Mouse (Mus musculus) hindbrain, postnatal 0 days (tissue): Measurements from ENCODE around the gene Pgls. TPM values are rescaled to one million over a fixed set of nuclear protein-coding genes. Genes with fewer than 3 reads are reported as not detected.

Source experiments
- ATAC-seq: fragments of 200-750 bp; cut with Nextera tagmentation; 2 replicates; pipeline ENCODE4 v1.8.0; 2017; ENCODE audit warnings: mild to moderate bottlenecking, moderate TSS enrichment, moderate library complexity
- DNase-seq: peaks from one replicate; pipeline ENCODE4 v3.0.0-alpha.2; 2015; ENCODE audit warnings: low spot score
- H3K27ac ChIP-seq: fragments of 300-500 bp; sonication (generic); 2 replicates; pipeline ENCODE4 v1.5.1; 2014; ENCODE audit warnings: mild to moderate bottlenecking
- H3K27me3 ChIP-seq: fragments of 300-500 bp; sonication (generic); 2 replicates; pipeline ENCODE4 v1.6.1; 2014; ENCODE audit warnings: low read length, mixed read lengths; ENCODE audit not compliant: insufficient read depth
- H3K36me3 ChIP-seq: fragments of 300-500 bp; sonication (generic); 2 replicates; pipeline ENCODE4 v1.6.1; 2014; ENCODE audit warnings: low read length, mixed read lengths; ENCODE audit not compliant: insufficient read depth
- H3K4me1 ChIP-seq: fragments of 300-500 bp; sonication (generic); 2 replicates; pipeline ENCODE4 v1.6.1; 2014; ENCODE audit warnings: antibody characterized with exemption, low read length, mixed read lengths; ENCODE audit not compliant: insufficient read depth
- H3K4me2 ChIP-seq: fragments of 300-500 bp; sonication (generic); 2 replicates; pipeline ENCODE4 v1.6.1; 2014; ENCODE audit warnings: low read depth, mild to moderate bottlenecking, low read length, moderate library complexity, mixed read lengths
- H3K4me3 ChIP-seq: fragments of 300-500 bp; sonication (generic); 2 replicates; pipeline ENCODE4 v1.5.1; 2014; ENCODE audit warnings: low read length
- H3K9ac ChIP-seq: fragments of 300-500 bp; sonication (generic); replicated peaks from 2 replicates; pipeline ENCODE4 v1.6.1; 2014; ENCODE audit warnings: mild to moderate bottlenecking, low read length, moderate library complexity, mixed read lengths
- H3K9me3 ChIP-seq: fragments of 300-500 bp; sonication (generic); 2 replicates; pipeline ENCODE4 v1.6.1; 2016; ENCODE audit warnings: low read length, mixed read lengths
- CTCF ChIP-seq: IDR thresholded peaks from 2 replicates; pipeline ENCODE4 v1.5.1; 2016; ENCODE audit warnings: antibody characterized with exemption, control low read depth, low read depth
- WGBS: fragments of 180-500 bp; shearing (Covaris S2); extraction: QIAGEN DNeasy Blood & Tissue Kit; methylation state at CpG from one replicate; pipeline ENCODE4 v1.1.7; 2014; 5-methylcytosine and 5-hydroxymethylcytosine counted together
- polyA plus RNA-seq: library from polyadenylated mRNA; unstranded; fragments of >200 nt; fragmentation: Nextera tagmentation; extraction: Ambion mirVana; gene quantifications from 2 replicates; pipeline ENCODE4 v1.2.1, GENCODE M21; 2015
- total RNA-seq: library from RNA; depleted of rRNA; stranded (reverse); fragments of >200 nt; gene quantifications from 2 replicates; pipeline ENCODE4 v1.2.3, GENCODE M21; 2014

Pgls gene
- total and polyA plus RNA-seq, 2 experiments from 2014 or later = 272 to 379 TPM

DNA sequence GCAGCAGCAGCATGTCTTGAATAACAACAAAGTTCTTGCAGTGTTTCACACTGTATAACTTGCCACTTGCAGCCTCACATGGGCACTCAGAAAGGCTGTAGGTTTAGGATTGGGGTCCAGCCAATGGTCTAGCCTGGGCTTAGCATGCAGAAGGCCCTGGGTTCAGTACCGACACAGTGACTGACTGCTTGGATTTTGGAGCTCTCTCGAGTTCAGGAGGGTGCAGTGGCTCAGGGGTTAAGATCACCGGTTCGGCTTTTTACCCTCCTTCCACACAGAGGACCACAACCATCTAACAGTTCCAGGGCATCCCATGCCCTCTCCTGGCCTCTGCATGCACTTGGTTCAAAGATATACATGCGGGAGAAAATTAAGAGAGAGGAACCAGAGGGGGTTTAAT is 959 bp upstream of the Pgls start:
- Histone ChIP-seq H3K36me3 (peaks cover 3% of the 10 kb centered on the region; the same call in 1 of the 2 replicates), H3K9ac (peak overlapping the region; percentile 84), H3K27ac (peak overlapping the region; percentile 98), H3K9me3 (no peaks in the 10 kb centered on the region), H3K4me2 (peak overlapping the region; percentile 84), H3K27me3 (no peaks in the 10 kb centered on the region), H3K4me3 (peak overlapping the region; percentile 71), H3K4me1 (peaks cover 8% of the 10 kb centered on the region)
- ATAC-seq (no peak), DNase-seq (no peak)
- WGBS = 29% methylated on average over 5 of the region's 5 CpGs
- TF ChIP-seq CTCF = no peak

DNA sequence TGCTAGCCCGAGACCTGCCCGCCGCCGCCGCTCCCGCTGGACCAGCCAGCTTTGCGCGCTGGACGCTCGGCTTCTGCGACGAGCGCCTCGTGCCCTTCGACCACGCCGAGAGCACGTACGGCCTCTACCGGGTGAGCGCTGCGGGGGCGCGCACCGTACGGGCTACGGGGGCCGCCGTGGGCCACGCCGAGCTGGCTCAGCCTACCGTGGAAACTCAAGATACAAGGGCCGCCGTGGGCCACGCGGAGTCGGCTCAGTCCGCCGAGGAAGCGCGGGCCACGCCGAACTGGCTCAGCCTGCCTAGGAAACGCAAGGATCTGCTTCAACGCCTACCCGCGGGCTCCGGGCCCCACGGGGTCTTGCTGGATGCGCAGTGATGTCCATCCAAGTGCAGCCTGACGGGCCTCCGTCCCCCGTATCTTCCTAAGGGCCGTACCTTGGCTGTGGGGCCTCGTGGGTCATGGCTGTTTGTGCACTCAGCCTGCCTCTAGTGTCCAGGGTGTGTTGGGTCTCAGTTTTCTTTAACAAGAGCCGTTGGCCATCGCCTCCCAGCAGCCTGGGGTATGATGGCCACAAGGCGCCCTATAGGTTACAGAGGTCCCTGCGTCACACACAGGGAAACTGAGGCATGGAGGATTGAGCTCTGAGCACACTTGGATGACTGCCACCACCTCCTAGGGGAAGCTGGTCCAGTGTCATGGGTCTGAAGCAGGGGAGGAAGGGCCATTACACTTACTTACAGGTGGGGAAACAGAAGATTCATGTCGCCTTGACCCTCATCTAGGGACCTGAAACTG is 596 bp downstream of the Pgls start:
- Histone ChIP-seq H3K4me1 (peaks cover 11% of the 10 kb centered on the region), H3K27me3 (no peaks in the 10 kb centered on the region), H3K36me3 (no peaks in the 10 kb centered on the region), H3K9ac (peak overlapping the region; percentile 84), H3K27ac (peak overlapping the region; percentile 98), H3K9me3 (no peaks in the 10 kb centered on the region), H3K4me3 (peak overlapping the region; percentile 71), H3K4me2 (peak overlapping the region; percentile 84)
- TF ChIP-seq CTCF = peak; percentile 37; the same call in 1 of the 2 replicates
- WGBS = 5% methylated on average over 60 of the region's 60 CpGs
- DNase-seq = peak; percentile 84
- ATAC-seq = peak; percentile 74

DNA sequence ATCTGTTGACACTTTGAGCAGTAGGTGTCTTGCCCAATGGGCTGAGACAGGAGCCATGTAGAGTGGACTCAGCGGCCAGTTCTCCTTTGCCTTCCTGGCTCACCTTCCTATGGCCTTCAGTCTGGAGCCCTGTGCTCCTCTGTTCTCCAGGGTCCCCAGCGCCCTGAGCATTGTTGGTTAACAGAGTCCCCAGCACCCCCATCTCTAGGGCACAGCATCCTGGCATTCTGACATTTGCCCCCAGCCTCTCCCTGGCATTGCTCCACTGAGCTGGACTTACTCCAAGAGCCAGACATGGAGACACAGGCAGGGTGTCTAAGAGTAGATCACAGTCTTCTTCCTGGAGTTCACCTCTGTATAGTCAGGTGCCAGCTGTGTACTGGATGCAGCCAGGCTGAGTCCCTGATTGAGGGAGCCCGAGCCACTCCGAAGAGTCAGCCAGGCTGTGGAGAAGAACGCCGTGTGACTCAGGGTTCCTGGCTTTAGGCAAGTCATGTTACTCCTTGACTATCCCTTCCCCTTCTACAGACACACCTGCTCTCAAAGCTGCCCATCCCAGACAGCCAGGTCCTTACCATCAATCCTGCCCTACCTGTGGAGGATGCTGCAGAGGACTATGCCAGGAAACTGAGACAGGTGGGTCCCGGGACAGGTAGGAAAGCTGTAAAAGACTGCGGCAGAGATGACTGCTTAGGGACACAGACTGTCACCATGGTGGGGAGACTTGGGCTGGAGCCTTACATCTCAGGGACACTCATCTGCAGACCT is 1.8 kb downstream of the Pgls start:
- peaks cover 11% of the 10 kb centered on the region for H3K4me1 ChIP-seq
- no peaks in the 10 kb centered on the region for H3K36me3 ChIP-seq
- H3K4me3 ChIP-seq = no peak overlapping the region
- peak overlapping the region; percentile 98; the same call in 1 of the 2 replicates for H3K27ac ChIP-seq
- TF ChIP-seq CTCF = no peak
- no peaks in the 10 kb centered on the region for H3K9me3 ChIP-seq
- DNase-seq (no peak), ATAC-seq (no peak)
- no peak overlapping the region for H3K4me2 ChIP-seq
- H3K9ac ChIP-seq = 0 out of 2 replicates have a peak overlapping the region, but pooled peaks have one; percentile 24
- no peaks in the 10 kb centered on the region for H3K27me3 ChIP-seq
- 87% methylated on average over 8 of the region's 8 CpGs for WGBS

DNA sequence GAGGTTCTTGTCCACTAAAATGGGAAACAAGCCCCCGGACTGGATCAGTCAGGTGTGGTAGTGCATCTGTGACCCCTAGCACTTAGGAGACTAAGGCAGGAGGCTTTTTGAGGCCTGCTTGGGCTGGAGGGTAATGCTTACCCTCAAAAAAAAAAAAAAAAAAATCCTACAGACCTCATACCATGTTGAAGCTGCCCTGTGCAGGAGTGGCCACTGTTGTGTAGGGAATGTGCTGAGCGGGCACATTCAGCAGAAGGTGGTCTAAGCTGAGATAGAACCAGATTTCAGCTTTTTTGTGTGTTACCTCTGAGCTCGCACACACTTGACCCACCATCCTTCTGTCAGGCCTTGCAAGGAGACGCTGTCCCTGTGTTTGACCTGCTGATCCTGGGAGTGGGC is 2.3 kb downstream of the Pgls start:
- WGBS = 92% methylated on average over 4 of the region's 4 CpGs
- no peak for DNase-seq
- H3K27ac ChIP-seq = no peak overlapping the region
- H3K36me3 ChIP-seq = no peaks in the 10 kb centered on the region
- H3K4me3 ChIP-seq = no peak overlapping the region
- no peaks in the 10 kb centered on the region for H3K27me3 ChIP-seq
- no peak overlapping the region for H3K4me2 ChIP-seq
- no peak overlapping the region for H3K9ac ChIP-seq
- no peak for TF ChIP-seq CTCF
- H3K9me3 ChIP-seq = no peaks in the 10 kb centered on the region
- ATAC-seq = no peak
- peaks cover 11% of the 10 kb centered on the region for H3K4me1 ChIP-seq

DNA sequence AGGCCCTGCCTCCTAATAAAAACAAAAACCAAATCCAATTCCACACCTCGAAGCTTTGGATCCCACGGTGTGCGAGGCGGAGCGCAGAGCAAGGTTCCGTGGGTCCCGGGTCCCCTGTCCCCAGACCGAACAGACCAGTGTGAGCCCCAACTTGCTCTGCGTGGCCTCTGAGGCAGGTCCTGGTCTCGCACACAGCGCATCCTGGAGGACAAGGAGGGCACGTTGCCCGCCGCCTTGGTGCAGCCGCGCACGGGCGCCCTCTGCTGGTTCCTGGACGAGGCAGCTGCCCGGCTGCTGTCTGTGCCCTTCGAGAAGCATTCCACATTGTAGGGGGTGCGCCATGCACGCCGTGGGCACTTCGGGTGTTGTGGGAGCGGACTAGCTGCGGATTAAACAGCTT is 3.9 kb downstream of the Pgls start:
- TF ChIP-seq CTCF = peak; percentile 100
- Histone ChIP-seq H3K4me3 (no peak overlapping the region), H3K27me3 (peaks cover 4% of the 10 kb centered on the region; the same call in 1 of the 2 replicates), H3K9ac (0 out of 2 replicates have a peak overlapping the region, but pooled peaks have one; percentile 21), H3K36me3 (no peaks in the 10 kb centered on the region), H3K4me1 (peaks cover 11% of the 10 kb centered on the region), H3K27ac (no peak overlapping the region), H3K4me2 (peak overlapping the region; percentile 25), H3K9me3 (no peaks in the 10 kb centered on the region)
- 8% methylated on average over 27 of the region's 27 CpGs for WGBS
- DNase-seq (peak; percentile 91), ATAC-seq (peak; percentile 50)

DNA sequence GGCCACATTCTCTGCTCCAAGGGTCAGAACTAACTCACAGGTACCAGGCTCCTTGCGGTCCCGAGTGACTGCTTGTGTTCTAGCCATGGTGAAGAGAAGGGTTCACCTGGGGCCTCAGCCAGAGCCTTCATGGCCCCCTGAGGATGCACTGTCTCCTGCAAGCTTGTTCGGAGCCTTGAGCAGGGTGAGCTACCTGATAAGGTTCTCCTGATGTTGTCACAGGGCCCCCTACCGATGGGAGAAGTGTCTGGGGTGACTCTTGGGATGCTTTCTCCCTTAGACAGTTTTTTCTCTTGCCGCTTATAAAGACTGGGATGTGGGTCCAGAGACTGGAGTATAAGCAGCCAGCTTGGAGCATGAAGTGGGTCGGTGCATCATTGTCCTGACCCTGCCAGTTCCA is 4.4 kb downstream of the Pgls start:
- ATAC-seq (no peak), DNase-seq (no peak)
- Histone ChIP-seq H3K27me3 (peaks cover 4% of the 10 kb centered on the region; the same call in 1 of the 2 replicates), H3K9me3 (no peaks in the 10 kb centered on the region), H3K36me3 (no peaks in the 10 kb centered on the region), H3K4me3 (no peak overlapping the region), H3K4me2 (peak overlapping the region; percentile 25; the same call in 1 of the 2 replicates), H3K9ac (no peak overlapping the region), H3K27ac (no peak overlapping the region), H3K4me1 (peaks cover 11% of the 10 kb centered on the region)
- 63% methylated on average over 6 of the region's 6 CpGs for WGBS
- TF ChIP-seq CTCF = no peak
